Mouse (Mus musculus) liver, postnatal 0 days (tissue): ENCODE data around the gene Msh5. TPM values are rescaled to one million over a fixed set of nuclear protein-coding genes. Genes with fewer than 3 reads are reported as not detected.
"Not testable (repeated sequence)": the region's sequence is repeated elsewhere in the genome, so short reads cannot be mapped to it uniquely, and the experiment has no call there.

Source experiments
- ATAC-seq: fragments of 200-750 bp; cut with Nextera tagmentation; 2 replicates; pipeline ENCODE4 v1.8.0; 2017; ENCODE audit warnings: mild to moderate bottlenecking, moderate library complexity
- DNase-seq: peaks from one replicate; pipeline ENCODE4 v3.0.0-alpha.2; 2016
- H3K27ac ChIP-seq: fragments of 300-500 bp; sonication (generic); 2 replicates; pipeline ENCODE4 v1.5.1; 2014; ENCODE audit warnings: antibody characterized with exemption, moderate library complexity, mild to moderate bottlenecking, low read depth
- H3K27me3 ChIP-seq: fragments of 300-500 bp; sonication (generic); 2 replicates; pipeline ENCODE4 v1.6.1; 2014; ENCODE audit warnings: low read length, control low read depth, mixed read lengths; ENCODE audit not compliant: insufficient read depth
- H3K36me3 ChIP-seq: fragments of 300-500 bp; sonication (generic); replicated peaks from 2 replicates; pipeline ENCODE4 v1.6.1; 2014; ENCODE audit warnings: mild to moderate bottlenecking, control low read depth, low read length, moderate library complexity, mixed read lengths; ENCODE audit not compliant: insufficient read depth
- H3K4me1 ChIP-seq: fragments of 300-500 bp; sonication (generic); 2 replicates; pipeline ENCODE4 v1.6.1; 2014; ENCODE audit warnings: antibody characterized with exemption, mild to moderate bottlenecking, control low read depth; ENCODE audit not compliant: insufficient read depth
- H3K4me2 ChIP-seq: fragments of 300-500 bp; sonication (generic); 2 replicates; pipeline ENCODE4 v1.6.1; 2014; ENCODE audit warnings: low read depth, mild to moderate bottlenecking, low read length, moderate library complexity, mixed read lengths
- H3K4me3 ChIP-seq: fragments of 300-500 bp; sonication (generic); 2 replicates; pipeline ENCODE4 v1.5.1; 2014; ENCODE audit warnings: low read depth, low read length
- H3K9ac ChIP-seq: fragments of 300-500 bp; sonication (generic); replicated peaks from 2 replicates; pipeline ENCODE4 v1.6.1; 2014; ENCODE audit warnings: mild to moderate bottlenecking, moderate library complexity
- H3K9me3 ChIP-seq: fragments of 300-500 bp; sonication (generic); 2 replicates; pipeline ENCODE4 v1.6.1; 2016; ENCODE audit warnings: mild to moderate bottlenecking, control low read depth, low read length, mixed read lengths
- CTCF ChIP-seq: sonication (generic); IDR thresholded peaks from 2 replicates; pipeline ENCODE4 v1.5.1; 2016; ENCODE audit warnings: antibody characterized with exemption, low read depth
- EP300 ChIP-seq: IDR thresholded peaks from 2 replicates; pipeline ENCODE4 v1.6.1; 2016; ENCODE audit warnings: antibody characterized with exemption, low read depth, mild to moderate bottlenecking
- WGBS: fragments of 180-500 bp; shearing (Covaris S2); extraction: QIAGEN DNeasy Blood & Tissue Kit; methylation state at CpG from one replicate; pipeline ENCODE4 v1.1.7; 2014; ENCODE audit not compliant: insufficient replicate concordance; 5-methylcytosine and 5-hydroxymethylcytosine counted together
- polyA plus RNA-seq: library from polyadenylated mRNA; unstranded; fragments of >200 nt; fragmentation: Nextera tagmentation; extraction: Ambion mirVana; gene quantifications from 2 replicates; pipeline ENCODE4 v1.2.1, GENCODE M21; 2015

Msh5 gene
- polyA plus RNA-seq, 1 experiment from 2014 or later = 4.2 TPM

DNA sequence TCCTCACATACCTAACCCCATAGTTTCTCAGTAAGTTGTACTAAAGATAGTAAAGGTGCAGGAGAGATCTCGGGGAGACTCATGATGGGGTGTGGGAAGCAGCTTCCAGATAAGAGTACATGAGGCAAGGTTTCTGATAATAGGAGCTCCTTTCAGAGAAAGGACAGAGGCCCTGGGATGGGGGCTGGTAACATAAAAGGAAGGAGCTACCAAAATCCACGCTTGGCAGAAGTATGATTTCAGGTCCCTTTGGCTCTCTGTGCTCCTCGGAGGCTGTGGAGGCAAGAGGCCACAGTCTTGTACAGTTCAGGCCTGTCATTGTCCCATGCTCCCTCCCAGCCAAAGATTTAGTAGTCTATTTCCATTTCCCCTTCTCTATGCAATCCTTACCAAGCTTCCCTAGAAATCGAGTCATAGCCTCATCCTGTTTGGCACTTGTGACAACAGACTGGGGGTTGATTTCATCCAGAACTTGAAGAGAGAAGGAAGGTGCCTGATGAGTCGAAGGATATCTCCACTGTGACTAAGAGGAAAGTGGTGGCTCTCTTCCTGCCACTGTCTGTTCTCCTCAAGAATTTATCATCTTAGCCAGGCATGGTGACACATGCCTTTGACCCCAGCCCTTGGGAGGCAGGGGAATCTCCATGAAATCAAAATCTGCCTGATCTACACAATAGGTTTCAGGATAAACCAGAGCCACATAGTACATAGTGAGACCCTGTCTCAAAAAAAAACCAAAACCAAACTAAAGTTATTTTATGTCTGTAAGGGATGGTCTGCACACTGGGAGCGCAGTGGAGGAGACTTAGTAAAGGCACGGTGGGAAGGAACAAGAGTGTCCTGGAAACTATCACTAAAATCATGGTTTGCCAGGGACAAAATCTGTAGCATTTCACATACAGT lies 1.4 kb downstream of the Msh5 start:
- no peak for TF ChIP-seq CTCF
- peak; percentile 63 for TF ChIP-seq EP300
- Histone ChIP-seq H3K36me3 (no peaks in the 10 kb centered on the region), H3K27ac (peak overlapping the region; percentile 94), H3K9ac (peak overlapping the region; percentile 93), H3K9me3 (no peaks in the 10 kb centered on the region), H3K4me2 (peak overlapping the region; percentile 99), H3K4me3 (peak overlapping the region; percentile 70), H3K27me3 (no peaks in the 10 kb centered on the region), H3K4me1 (peaks cover 61% of the 10 kb centered on the region)
- DNase-seq = no peak
- no peak for ATAC-seq
- WGBS = 47% methylated on average over 7 of the region's 7 CpGs

- H3K4me1 ChIP-seq = peaks cover 50% of the 10 kb centered on the region
- peak overlapping the region; percentile 94; the same call in 1 of the 2 replicates for H3K27ac ChIP-seq
- no peaks in the 10 kb centered on the region for H3K36me3 ChIP-seq
- H3K9ac ChIP-seq = no peak overlapping the region
- ATAC-seq (no peak), DNase-seq (no peak)
- WGBS = 77% methylated on average over 4 of the region's 4 CpGs
- H3K4me3 ChIP-seq = no peak overlapping the region
- no peaks in the 10 kb centered on the region for H3K9me3 ChIP-seq
- H3K4me2 ChIP-seq = 0 out of 2 replicates have a peak overlapping the region, but pooled peaks have one; percentile 99
- TF ChIP-seq EP300 (no peak), CTCF (no peak)
- no peaks in the 10 kb centered on the region for H3K27me3 ChIP-seq
These were observed 2.8 kb downstream of the Msh5 start for GRCm38 (mm10) chr17:35043794-35044193.

GRCm38 (mm10) chr17:35039121-35039873 lies 7.2 kb downstream of the Msh5 start:
- Histone ChIP-seq H3K4me1 (peaks cover 12% of the 10 kb centered on the region), H3K4me2 (no peak overlapping the region), H3K27ac (no peak overlapping the region), H3K4me3 (no peak overlapping the region), H3K9ac (no peak overlapping the region), H3K27me3 (no peaks in the 10 kb centered on the region), H3K36me3 (no peaks in the 10 kb centered on the region), H3K9me3 (no peaks in the 10 kb centered on the region)
- TF ChIP-seq EP300 (no peak), CTCF (no peak)
- WGBS = 84% methylated on average over 11 of the region's 11 CpGs
- DNase-seq (no peak), ATAC-seq (no peak)

- Histone ChIP-seq H3K27ac (no peak overlapping the region), H3K36me3 (no peaks in the 10 kb centered on the region), H3K4me2 (no peak overlapping the region), H3K27me3 (no peaks in the 10 kb centered on the region), H3K4me1 (peaks cover 7% of the 10 kb centered on the region), H3K9ac (no peak overlapping the region), H3K4me3 (no peak overlapping the region), H3K9me3 (no peaks in the 10 kb centered on the region)
- TF ChIP-seq CTCF = no peak
- no peak for TF ChIP-seq EP300
- ATAC-seq (no peak), DNase-seq (no peak)
- 53% methylated on average over 6 of the region's 6 CpGs for WGBS
These were observed 11.6 kb downstream of the Msh5 start for GRCm38 (mm10) chr17:35034896-35035295.

DNA sequence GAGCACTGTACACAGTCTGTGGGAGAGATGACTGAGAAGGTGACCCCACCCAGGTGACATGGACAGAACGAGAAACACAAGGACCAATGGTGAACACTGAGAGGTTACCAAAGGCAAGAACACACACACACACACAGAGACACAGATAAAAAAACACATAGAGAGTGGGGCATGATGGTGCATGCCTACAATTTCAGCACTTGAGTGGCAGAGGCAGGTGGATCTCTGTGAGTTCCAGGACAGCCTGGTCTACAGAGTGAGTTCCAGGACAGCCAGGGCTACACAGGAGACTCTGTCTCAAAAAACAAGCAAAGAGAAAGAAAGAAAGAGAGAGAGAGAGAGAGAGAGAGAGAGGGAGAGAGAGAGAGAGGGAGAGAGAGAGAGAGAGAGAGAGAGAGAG lies 12.8 kb downstream of the Msh5 start:
- WGBS = 46% methylated on average over 1 of the region's 1 CpGs
- not testable (repeated sequence) for H3K9me3 ChIP-seq, ATAC-seq, DNase-seq, H3K4me3 ChIP-seq, H3K4me2 ChIP-seq, H3K36me3 ChIP-seq, H3K27me3 ChIP-seq, H3K9ac ChIP-seq, H3K27ac ChIP-seq
- peaks cover 14% of the 10 kb centered on the region for H3K4me1 ChIP-seq

DNA sequence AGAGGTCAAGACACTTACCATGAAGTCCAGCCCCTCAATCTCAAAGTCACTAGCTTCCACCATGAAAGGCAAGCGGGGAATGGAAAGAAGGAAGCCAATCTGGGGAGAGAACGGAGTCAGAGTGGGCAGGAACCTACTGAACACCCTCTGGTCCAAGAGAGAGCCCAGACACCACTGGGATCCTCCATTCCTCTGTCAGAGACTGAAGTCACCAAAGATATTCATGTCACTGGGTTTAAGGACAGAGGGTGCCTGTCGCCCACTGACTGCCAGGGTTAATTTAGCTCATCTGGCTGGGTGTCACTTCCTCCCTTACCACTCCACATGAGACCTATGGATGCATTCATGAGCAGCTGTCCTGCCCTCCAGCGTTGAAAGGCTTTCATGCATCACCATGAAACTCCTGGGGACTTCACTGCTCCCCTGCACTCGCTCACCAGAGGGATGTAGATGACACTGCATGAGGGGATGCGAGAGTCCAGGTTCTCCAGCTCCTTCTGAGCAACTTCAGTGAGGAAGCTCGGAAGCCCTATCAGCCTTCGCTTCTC lies 14.1 kb downstream of the Msh5 start:
- DNase-seq = peak; percentile 20
- H3K4me3 ChIP-seq = no peak overlapping the region
- 65% methylated on average over 8 of the region's 8 CpGs for WGBS
- no peak overlapping the region for H3K9ac ChIP-seq
- no peaks in the 10 kb centered on the region for H3K36me3 ChIP-seq
- ATAC-seq = no peak
- H3K4me2 ChIP-seq = no peak overlapping the region
- no peaks in the 10 kb centered on the region for H3K27me3 ChIP-seq
- peaks cover 14% of the 10 kb centered on the region for H3K4me1 ChIP-seq
- TF ChIP-seq CTCF (peak; percentile 46), EP300 (no peak)
- H3K27ac ChIP-seq = no peak overlapping the region
- H3K9me3 ChIP-seq = no peaks in the 10 kb centered on the region
